Mouse (Mus musculus) liver, embryonic 14.5 days (tissue): ENCODE measurements around the gene Ybx2.

Experiments used
- CTCF ChIP-seq: IDR thresholded peaks from 2 replicates; pipeline ENCODE4 v1.5.1; 2016; ENCODE audit warnings: antibody characterized with exemption, low read depth, control low read depth
- EP300 ChIP-seq: IDR thresholded peaks from 2 replicates; pipeline ENCODE4 v1.6.1; 2016; ENCODE audit warnings: antibody characterized with exemption, low read depth

DNA sequence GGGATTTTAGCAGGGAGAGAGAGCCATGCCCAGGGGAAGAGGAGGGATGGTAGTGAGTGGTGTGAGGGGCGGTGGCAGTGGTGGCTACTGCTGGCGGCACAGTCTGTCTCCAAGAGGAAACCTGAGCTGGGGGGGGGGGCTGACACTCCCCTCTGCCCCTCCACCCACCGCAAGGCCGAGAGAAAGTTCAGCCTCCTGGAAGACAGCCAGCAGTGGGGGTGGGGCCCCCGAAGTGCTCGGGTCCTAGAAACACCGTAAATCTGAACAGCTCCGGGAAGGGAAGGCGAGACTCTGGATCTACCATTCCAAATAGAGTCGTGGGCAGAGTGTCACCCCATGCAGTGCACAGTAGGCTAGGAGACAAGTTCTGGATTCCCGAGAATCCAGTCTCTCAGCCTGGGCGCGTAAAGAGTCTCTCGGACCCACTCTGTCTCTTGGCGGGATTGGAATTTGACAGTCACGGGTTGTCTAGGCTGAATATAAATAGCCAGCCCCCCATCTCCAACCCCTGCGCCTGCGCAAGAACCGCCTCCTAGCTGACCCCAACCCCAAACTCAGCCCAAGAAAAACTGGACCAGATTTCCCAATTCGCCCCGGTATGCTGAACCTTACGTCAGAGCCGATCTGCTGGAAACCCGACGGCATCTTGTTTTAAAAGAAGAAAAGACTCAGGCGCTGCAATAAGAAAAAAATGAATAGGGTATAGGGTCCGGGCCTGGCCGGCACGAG, 11.9 kb downstream of the Ybx2 start:
- TF ChIP-seq CTCF (no peak), EP300 (no peak)
